Mouse (Mus musculus): ENCODE results near the gene Luzp2.
"Not testable (repeated sequence)": the region's sequence is repeated elsewhere in the genome, so short reads cannot be mapped to it uniquely, and the experiment has no call there.

Gene Luzp2

DNA sequence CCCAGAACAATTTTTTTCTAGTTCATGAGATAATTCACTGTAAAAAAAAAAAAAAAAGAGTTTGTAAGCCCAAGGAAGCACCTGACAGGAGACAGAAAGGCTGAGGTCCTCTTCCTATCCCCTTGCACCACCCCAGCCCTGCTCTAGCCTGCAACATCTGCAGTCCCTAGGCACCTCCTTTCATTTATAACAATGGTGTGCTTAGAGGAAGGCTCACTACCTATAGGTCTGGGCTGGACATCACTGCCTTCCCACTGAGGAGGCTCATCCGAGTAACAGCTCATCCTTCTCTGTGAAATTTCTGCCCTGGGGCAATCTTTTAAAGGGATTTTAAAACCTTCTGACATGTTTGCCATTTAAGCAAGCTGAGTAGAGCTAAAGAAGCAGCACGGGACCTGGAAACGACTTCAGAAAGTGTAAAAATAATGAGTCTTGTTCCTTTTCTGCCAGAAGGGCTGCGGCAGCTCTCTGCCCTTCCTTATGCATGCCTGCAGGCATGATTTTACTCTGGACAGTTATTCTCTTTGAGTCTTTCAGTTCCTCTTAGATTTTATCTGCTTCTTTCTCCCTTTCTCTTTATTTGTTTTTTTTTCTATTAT is 174.0 kb downstream of the Luzp2 start:
- DNase-seq (ENCODE audit: low spot score) = no peak

- not testable (repeated sequence) for DNase-seq (ENCODE audit: low spot score)
Observed at GRCm38 (mm10) chr7:55133850-55134249, 298.6 kb downstream of the Luzp2 start.

- no peak for DNase-seq (ENCODE audit: low spot score)
Observed at GRCm38 (mm10) chr7:55188927-55189326, 353.6 kb downstream of the Luzp2 start.

DNA sequence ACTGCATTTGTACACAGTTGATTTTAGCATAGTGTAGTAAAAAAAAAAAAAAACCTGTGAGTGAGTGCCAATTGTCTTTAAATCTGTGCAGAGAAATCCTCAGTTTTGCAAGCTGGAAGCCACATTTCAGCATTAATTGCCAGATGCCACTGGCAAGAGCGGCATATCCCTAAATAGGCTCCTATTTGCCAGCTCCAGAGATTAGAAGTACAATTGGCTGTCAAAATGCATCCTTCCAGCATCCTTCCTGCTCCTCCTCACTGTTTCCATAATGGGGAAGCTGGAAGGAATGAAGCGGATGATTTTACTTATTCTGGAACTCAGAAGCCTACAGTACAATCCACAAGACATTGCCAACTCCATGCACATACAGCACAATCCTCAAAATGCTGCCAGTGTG is 354.2 kb downstream of the Luzp2 start:
- DNase-seq (ENCODE audit: low spot score) = no peak

GRCm38 (mm10) chr7:55190655-55191054 is 355.4 kb downstream of the Luzp2 start:
- DNase-seq (ENCODE audit: low spot score) = no peak

DNA sequence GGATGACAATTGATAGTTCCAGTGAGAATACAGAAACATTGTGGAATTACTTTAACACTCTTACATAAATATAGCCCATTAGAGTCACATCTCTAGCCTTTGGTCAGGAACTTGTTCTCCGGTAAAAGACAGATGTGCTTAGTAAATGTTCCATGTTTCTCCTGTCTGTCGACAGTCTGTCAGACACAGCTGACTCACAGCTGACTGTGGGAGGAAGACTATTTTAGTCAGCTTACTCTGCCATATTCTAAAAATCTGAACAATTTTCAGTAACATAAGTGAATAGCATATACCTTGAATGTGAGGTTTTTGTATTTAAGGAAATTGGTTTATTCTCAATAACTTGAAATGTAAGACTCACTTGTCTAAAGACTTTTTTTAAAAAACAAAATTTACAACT is 363.5 kb downstream of the Luzp2 start:
- no peak for DNase-seq (ENCODE audit: low spot score)

DNA sequence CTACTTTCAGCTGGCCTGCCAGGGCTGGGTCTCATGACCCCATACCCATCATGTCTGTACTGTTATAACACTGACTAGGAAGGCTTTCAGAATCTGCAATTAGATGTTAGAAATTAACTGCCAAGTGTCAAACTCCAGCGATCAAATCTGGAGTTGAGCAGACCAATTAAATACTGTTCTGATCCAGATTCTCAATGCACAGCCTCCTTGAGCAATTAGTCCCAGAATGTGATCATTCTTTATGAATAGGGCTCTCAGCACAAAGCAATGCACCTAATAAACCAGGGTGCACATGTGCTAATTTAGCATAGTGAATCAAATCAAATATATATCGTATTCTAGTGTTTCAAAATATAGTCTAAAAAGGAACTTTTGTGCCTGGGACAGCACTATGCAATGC is 387.7 kb downstream of the Luzp2 start:
- DNase-seq (ENCODE audit: low spot score) = no peak

GRCm38 (mm10) chr7:55229407-55229806 is 394.1 kb downstream of the Luzp2 start:
- DNase-seq (ENCODE audit: low spot score) = no peak
